ENCODE assay signal across 19 mouse cellular contexts in genomic region chr17:49545424-49545823, GRCm38 (mm10). TPM values are rescaled to one million over a fixed set of nuclear protein-coding genes. Genes with fewer than 3 reads are reported as not detected.
DNase-seq lines count a peak whose midpoint lies in the region; TF ChIP-seq lines count a peak whose summit lies in the region.
"Had no signal": no experiment of that assay in that cellular context is flagged by ENCODE, and none has a peak within 500 bp of the region (broad histone marks: within the 10 kb centered on the region; RNA-seq: fewer than 3 reads in every experiment).

No protein-coding gene starts in this region.

- WGBS in cerebellum, adult 2 months: 80% methylated on average over 4 of the region's 4 CpGs

- H3K27me3 ChIP-seq in cerebellum, adult 2 months (ENCODE audit: control insufficient read depth, insufficient read depth, low read length): no peaks in the 10 kb centered on the region
- H3K27me3 ChIP-seq: embryonic facial prominence, embryonic 12.5 days; forebrain, embryonic 13.5 days; forebrain, embryonic 15.5 days; Patski had no signal

- no peak overlapping the region for H3K4me3 ChIP-seq in cerebellum, adult 2 months (replicated peaks; ENCODE audit: insufficient read depth, low read depth, low read length)
- no peak overlapping the region for H3K4me3 ChIP-seq in layer of hippocampus, adult 2 months
- H3K4me3 ChIP-seq: embryonic facial prominence, embryonic 10.5 days; embryonic facial prominence, embryonic 12.5 days; forebrain, embryonic 13.5 days; forebrain, embryonic 15.5 days had no signal

- peaks cover 13% of the 10 kb centered on the region for H3K4me1 ChIP-seq in cerebellum, adult 2 months (ENCODE audit: control insufficient read depth, insufficient read depth, low read length)
- H3K4me1 ChIP-seq: forebrain, embryonic 15.5 days had no signal

- no peak for TF ChIP-seq CTCF in cerebellum, adult 2 months (IDR thresholded peaks at IDR 0.05; ENCODE audit: borderline replicate concordance, insufficient read depth, low read depth, low read length)
- TF ChIP-seq CTCF in layer of hippocampus, adult 2 months (conservative IDR thresholded peaks at IDR 0.05): no peak

- TF ChIP-seq POLR2A in cerebellum, adult 2 months (IDR thresholded peaks at IDR 0.05; ENCODE audit: borderline replicate concordance, insufficient read depth, low read length): no peak

- no peak for DNase-seq in cerebellum, adult 2 months
- no peak for DNase-seq in cerebellum, postnatal 25 days
- DNase-seq in layer of hippocampus, adult 2 months (ENCODE audit: low spot score in 2 of 2): no peak
- DNase-seq in layer of hippocampus, adult 8-10 months (ENCODE audit: low spot score in 2 of 2): no peak
- DNase-seq in testis, postnatal 14 days (ENCODE audit: low spot score): peak; percentile 71
- DNase-seq in spleen, adult 18-20 months: no peak
- DNase-seq: adrenal gland, adult 8-10 months; adrenal gland, postnatal 36 days; B cell, adult 2 months; cerebellum, adult 11-12 months; cerebellum, adult 8-10 months; cerebellum, postnatal 14 days; forebrain, postnatal 0 days had no signal

- 0 out of 2 replicates have a peak overlapping the region, but pooled peaks have one; percentile 22 for H3K27ac ChIP-seq in cerebellum, adult 2 months (ENCODE audit: insufficient read depth, low read length)
- peak overlapping the region; percentile 65 for H3K27ac ChIP-seq in layer of hippocampus, adult 2 months
- H3K27ac ChIP-seq: embryonic facial prominence, embryonic 10.5 days; embryonic facial prominence, embryonic 12.5 days; forebrain, embryonic 13.5 days; forebrain, embryonic 15.5 days had no signal

RNA-seq across cellular contexts. Expression of gene Daam2, which starts 18.7 kb away (rescaled TPM):
- polyA plus RNA-seq in cerebellum, adult 2 months (2012; rRNA removed): 54.4 TPM in 2 replicates
- 10 to 100 TPM; 61.2 to 66.7 TPM for total RNA-seq in layer of hippocampus, adult 2 months (2021)
- total RNA-seq in layer of hippocampus, adult 8-10 months (2022): 10 to 100 TPM; 66.2 to 85.4 (median 78.1) TPM
- polyA plus RNA-seq: G1E had no signal
